In the genomic region with DNA sequence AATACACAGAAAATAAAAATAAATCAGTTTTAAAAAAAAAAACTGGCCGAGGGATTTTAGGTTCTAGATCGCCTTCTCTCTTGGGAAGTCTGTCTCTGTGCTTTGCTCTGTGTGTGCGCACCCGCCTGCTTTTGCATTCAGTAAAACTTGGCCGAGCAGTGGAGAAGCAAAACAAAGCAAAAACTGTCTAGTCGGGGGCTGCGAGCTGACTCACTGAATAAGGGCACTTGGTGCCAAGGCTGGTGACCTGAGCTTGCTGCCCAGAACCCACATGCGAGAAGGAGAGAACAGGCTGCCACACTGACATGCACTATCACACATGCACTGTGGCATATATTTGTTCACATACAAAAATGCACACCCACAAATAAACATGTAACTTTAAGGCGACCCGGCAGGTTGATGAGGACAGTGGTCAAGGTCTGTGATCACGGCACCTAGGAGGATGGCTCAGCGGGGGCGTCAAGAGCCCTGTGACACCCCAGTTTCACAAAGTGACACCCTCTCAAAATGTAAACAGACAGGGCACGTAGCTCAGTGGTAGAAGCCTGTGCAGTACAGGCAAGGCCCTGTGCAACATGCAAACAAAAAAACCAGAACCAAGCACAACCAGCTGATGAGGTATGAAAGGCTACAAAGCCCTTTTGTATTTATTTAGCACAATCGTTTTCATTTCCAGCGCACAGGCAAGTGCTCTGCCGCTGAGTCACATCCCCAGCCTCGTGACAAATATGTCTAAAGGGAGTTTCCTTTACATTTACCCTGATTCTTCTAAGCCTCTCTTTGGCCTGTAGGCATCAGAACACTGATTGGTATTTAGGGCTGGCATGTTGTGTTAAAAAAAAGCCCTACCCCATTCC, we compare ENCODE assay signal across 21 mouse cellular contexts.
DNase-seq lines count a peak whose midpoint lies in the region; ATAC-seq and TF ChIP-seq lines count a peak whose summit lies in the region.
"Had no signal": no experiment of that assay in that cellular context is flagged by ENCODE, and none has a peak within 500 bp of the region (broad histone marks: within the 10 kb centered on the region; RNA-seq: fewer than 3 reads in every experiment).

No protein-coding gene starts in this region.

- DNase-seq in cerebellum, adult 11-12 months, result peak; percentile 22
- no peak for DNase-seq in cerebellum, postnatal 25 days
- peak; percentile 78 for DNase-seq in layer of hippocampus, adult 9-11 months
- no peak for DNase-seq in layer of hippocampus, postnatal 36 days
- peak; percentile 30 for DNase-seq in adipocyte (ENCODE audit: low spot score)
- DNase-seq in embryo, embryonic 11 days, result no peak
- DNase-seq: forebrain, postnatal 0 days; gastrocnemius, postnatal 10 days; heart, postnatal 36 days; kidney, adult 2 months; kidney, postnatal 25 days; lung, postnatal 10 days; right cerebral cortex, postnatal 25 days; thymus, adult 2 months had no signal

- no peak overlapping the region for H3K4me3 ChIP-seq in olfactory bulb, adult 2 months (ENCODE audit: insufficient read depth, low read depth, low read length)
- H3K4me3 ChIP-seq in intestine, postnatal 0 days (ENCODE audit: low read depth, low read length), result no peak overlapping the region
- H3K4me3 ChIP-seq: embryonic facial prominence, embryonic 12.5 days; hindbrain, embryonic 15.5 days; limb, embryonic 13.5 days; liver, embryonic 15.5 days had no signal

- 55% methylated on average over 18 of the region's 18 CpGs for WGBS in olfactory bulb, adult 2 months
- WGBS in intestine, postnatal 0 days, result 83% methylated on average over 18 of the region's 18 CpGs

- no peaks in the 10 kb centered on the region for H3K9me3 ChIP-seq in intestine, postnatal 0 days (ENCODE audit: control insufficient read depth)
- H3K9me3 ChIP-seq: embryonic facial prominence, embryonic 12.5 days; hindbrain, embryonic 15.5 days; limb, embryonic 13.5 days; liver, embryonic 15.5 days had no signal

- H3K4me1 ChIP-seq in olfactory bulb, adult 2 months (ENCODE audit: control insufficient read depth, insufficient read depth, low read length), result peaks cover 14% of the 10 kb centered on the region
- no peaks in the 10 kb centered on the region for H3K4me1 ChIP-seq in intestine, postnatal 0 days (replicated peaks; ENCODE audit: control insufficient read depth, insufficient read depth, low read length)
- H3K4me1 ChIP-seq: embryonic facial prominence, embryonic 12.5 days; hindbrain, embryonic 15.5 days; liver, embryonic 15.5 days had no signal

- no peak overlapping the region for H3K9ac ChIP-seq in intestine, postnatal 0 days (ENCODE audit: low read depth, low read length)
- H3K9ac ChIP-seq: embryonic facial prominence, embryonic 12.5 days; forebrain, postnatal 0 days; hindbrain, embryonic 15.5 days; limb, embryonic 13.5 days; liver, embryonic 15.5 days had no signal

- no peak overlapping the region for H3K4me2 ChIP-seq in intestine, postnatal 0 days (replicated peaks; ENCODE audit: low read depth)
- H3K4me2 ChIP-seq: embryonic facial prominence, embryonic 12.5 days; hindbrain, embryonic 15.5 days; limb, embryonic 13.5 days; liver, embryonic 15.5 days had no signal

- no peak for TF ChIP-seq CTCF in olfactory bulb, adult 2 months (IDR thresholded peaks at IDR 0.05; ENCODE audit: insufficient read depth, low read depth, low read length)
- no peak for TF ChIP-seq CTCF in intestine, postnatal 0 days (IDR thresholded peaks at IDR 0.05; ENCODE audit: low read depth)

- no peak for ATAC-seq in intestine, postnatal 0 days
- ATAC-seq: forebrain, postnatal 0 days; Patski had no signal

- H3K27me3 ChIP-seq in intestine, postnatal 0 days (replicated peaks; ENCODE audit: control insufficient read depth, insufficient read depth, low read length), result no peaks in the 10 kb centered on the region
- H3K27me3 ChIP-seq: embryonic facial prominence, embryonic 12.5 days; limb, embryonic 13.5 days; liver, embryonic 15.5 days; Patski had no signal

- TF ChIP-seq POLR2A in olfactory bulb, adult 2 months (IDR thresholded peaks at IDR 0.05; ENCODE audit: insufficient read depth, low read depth, low read length), result no peak

- peak overlapping the region; percentile 87 for H3K27ac ChIP-seq in olfactory bulb, adult 2 months (ENCODE audit: insufficient read depth, low read depth, low read length)
- no peak overlapping the region for H3K27ac ChIP-seq in intestine, postnatal 0 days (ENCODE audit: low read depth, low read length)
- H3K27ac ChIP-seq: embryonic facial prominence, embryonic 12.5 days; hindbrain, embryonic 15.5 days; limb, embryonic 13.5 days; liver, embryonic 15.5 days had no signal

- no peaks in the 10 kb centered on the region for H3K36me3 ChIP-seq in intestine, postnatal 0 days (ENCODE audit: control insufficient read depth, insufficient read depth)
- H3K36me3 ChIP-seq: embryonic facial prominence, embryonic 12.5 days; limb, embryonic 13.5 days; liver, embryonic 15.5 days had no signal

Comparison
In these comparisons a context has a peak if more than half of its experiments do, and no peak if none do; other contexts are left out.
1. DNase-seq: peak in cerebellum, adult 11-12 months (single experiment), layer of hippocampus, adult 9-11 months (single experiment) and adipocyte (single experiment); none in cerebellum, postnatal 25 days (0 of 2), layer of hippocampus, postnatal 36 days (0 of 2) and embryo, embryonic 11 days (single experiment).